Mouse (Mus musculus): ENCODE measurements around the gene Optn. TPM values are rescaled to one million over a fixed set of nuclear protein-coding genes. Genes with fewer than 3 reads are reported as not detected.

The Optn gene
- 1.0 TPM for polyA plus RNA-seq (2017; shearing (Covaris generic))

GRCm38 (mm10) chr2:5063299-5064205 is at the start of gene Optn:
Gene Optn, minus strand, starts transcription at chr2:5064051.

GRCm38 (mm10) chr2:5012491-5013324 is 51.1 kb downstream of the Optn start, which contains the start of gene Mcm10:
Gene Mcm10, minus strand, starts transcription at chr2:5012791.

GRCm38 (mm10) chr2:4975807-4976206 is 88.0 kb downstream of the Optn start, which contains the start of gene Ucma:
Gene Ucma, plus strand, starts transcription at chr2:4976122.

Other genes starting within 250 kb of the Optn start
- gene Sephs1, start 182.5 kb downstream of the Optn start, polyA plus RNA-seq (2017; shearing (Covaris generic)) = 33.0 TPM
- 98.2 TPM for gene Phyh, start 145.0 kb downstream of the Optn start, polyA plus RNA-seq (2017; shearing (Covaris generic))
- not detected for gene Ucma, start 87.9 kb downstream of the Optn start, polyA plus RNA-seq (2017; shearing (Covaris generic))
- 2.7 TPM for gene Mcm10, start 51.3 kb downstream of the Optn start, polyA plus RNA-seq (2017; shearing (Covaris generic))
- not detected for gene Ccdc3, start 73.7 kb upstream of the Optn start, polyA plus RNA-seq (2017; shearing (Covaris generic))

All from CD4-positive, CD25-positive, alpha-beta regulatory T cell, adult 9 weeks (primary cell).